Mouse (Mus musculus) limb, embryonic 10.5 days (tissue): ENCODE measurements at regions not wholly inside any gene's neighbourhood (a gene's known extent, or its start where the extent isn't known, plus 50 kb on each side); places are given as distances from the start of the nearest gene placed in this dataset.

Experiments used
- DNase-seq: peaks from one replicate; pipeline ENCODE4 v3.0.0-alpha.2; 2017; ENCODE audit warnings: low spot score
- H3K27ac ChIP-seq: fragments of 300-500 bp; sonication (generic); 2 replicates; pipeline ENCODE4 v1.5.1; 2016; ENCODE audit warnings: mild to moderate bottlenecking
- H3K27me3 ChIP-seq: fragments of 300-500 bp; sonication (generic); 2 replicates; pipeline ENCODE4 v1.6.1; 2016; ENCODE audit warnings: low read depth, mild to moderate bottlenecking; ENCODE audit not compliant: poor library complexity, severe bottlenecking
- H3K36me3 ChIP-seq: fragments of 300-500 bp; sonication (generic); 2 replicates; pipeline ENCODE4 v1.6.1; 2016; ENCODE audit warnings: mild to moderate bottlenecking, moderate library complexity
- H3K4me1 ChIP-seq: fragments of 300-500 bp; sonication (generic); 2 replicates; pipeline ENCODE4 v1.6.1; 2016
- H3K4me3 ChIP-seq: fragments of 300-500 bp; sonication (generic); 2 replicates; pipeline ENCODE4 v1.5.1; 2016; ENCODE audit warnings: mild to moderate bottlenecking, moderate library complexity
- H3K9me3 ChIP-seq: fragments of 300-500 bp; sonication (generic); replicated peaks from 2 replicates; pipeline ENCODE4 v1.6.1; 2016; ENCODE audit warnings: mild to moderate bottlenecking
- WGBS: fragments of 180-500 bp; shearing (Covaris S2); methylation state at CpG from one replicate; pipeline ENCODE4 v1.1.7; 2016; 5-methylcytosine and 5-hydroxymethylcytosine counted together

DNA sequence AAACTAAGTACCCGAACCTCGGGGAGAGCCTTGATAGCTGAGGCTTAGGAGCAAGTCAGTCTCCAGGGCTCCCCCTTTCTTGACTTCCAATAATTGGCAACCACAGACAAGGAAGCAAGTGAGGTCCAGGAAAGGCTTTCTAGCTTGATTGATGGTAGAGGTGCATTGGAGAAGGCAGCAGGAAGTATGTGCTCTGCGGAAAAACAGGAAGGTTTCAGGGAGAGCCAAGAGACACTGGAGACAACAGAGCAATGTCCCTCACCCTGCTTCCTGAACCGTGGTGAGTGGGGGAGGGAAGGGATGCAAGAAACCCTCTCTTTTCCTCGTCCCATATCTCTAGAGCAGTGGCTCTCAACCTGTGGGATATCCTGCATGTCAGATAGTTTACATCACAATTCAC, 115.9 kb upstream of the Smyd2 start:
- DNase-seq, result no peak
- Histone ChIP-seq H3K27ac (no peak overlapping the region), H3K36me3 (no peaks in the 10 kb centered on the region), H3K9me3 (no peaks in the 10 kb centered on the region), H3K4me3 (no peak overlapping the region), H3K27me3 (0 out of 2 replicates have a peak, but pooled peaks cover 4% of the 10 kb centered on the region), H3K4me1 (peaks cover 7% of the 10 kb centered on the region; the same call in 1 of the 2 replicates)
- WGBS, result 53% methylated on average over 5 of the region's 5 CpGs

DNA sequence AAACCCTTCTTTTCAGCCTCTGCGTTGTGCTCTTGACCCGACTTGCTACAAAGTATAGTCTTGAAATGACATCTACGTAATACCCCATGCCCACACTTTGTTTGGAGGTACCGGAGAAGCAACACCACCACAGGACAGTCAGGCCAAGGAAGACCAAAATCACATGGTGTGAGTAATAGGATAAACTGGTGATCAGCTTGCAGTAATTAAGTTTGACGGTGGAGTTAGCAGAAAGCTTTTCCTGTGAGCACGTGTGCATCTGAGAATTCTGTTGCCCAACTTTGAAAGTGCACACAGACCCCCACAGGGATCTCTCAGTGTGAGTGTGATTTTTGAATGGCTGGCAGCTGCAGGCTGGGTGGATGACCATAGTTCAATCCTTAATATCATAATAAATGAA, 114.6 kb upstream of the Smyd2 start:
- Histone ChIP-seq H3K27ac (no peak overlapping the region), H3K4me3 (no peak overlapping the region), H3K4me1 (peaks cover 7% of the 10 kb centered on the region; the same call in 1 of the 2 replicates), H3K9me3 (no peaks in the 10 kb centered on the region), H3K27me3 (no peaks in the 10 kb centered on the region), H3K36me3 (no peaks in the 10 kb centered on the region)
- DNase-seq, result no peak
- 77% methylated on average over 6 of the region's 6 CpGs for WGBS

DNA sequence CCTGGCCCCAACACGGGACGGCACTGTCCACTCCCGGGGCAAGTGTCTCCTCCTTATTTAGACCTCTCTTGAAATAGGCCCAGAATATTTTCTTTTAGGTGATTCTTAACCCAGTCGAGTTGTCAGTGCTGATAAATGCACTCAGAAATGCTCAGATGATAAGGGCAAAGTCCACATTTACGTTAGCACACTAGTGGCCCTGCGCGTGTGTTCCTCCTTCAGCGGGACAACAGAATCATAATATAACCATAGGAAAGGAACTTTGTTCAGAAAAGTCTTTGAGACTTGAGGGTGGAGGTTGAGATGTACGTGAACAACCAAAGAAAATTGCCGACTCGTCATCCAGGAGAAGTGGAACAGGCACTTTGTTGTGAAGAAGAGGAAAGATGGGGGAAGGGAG, 113.8 kb upstream of the Smyd2 start:
- Histone ChIP-seq H3K9me3 (no peaks in the 10 kb centered on the region), H3K36me3 (no peaks in the 10 kb centered on the region), H3K27ac (no peak overlapping the region), H3K27me3 (no peaks in the 10 kb centered on the region), H3K4me1 (peaks cover 7% of the 10 kb centered on the region; the same call in 1 of the 2 replicates), H3K4me3 (no peak overlapping the region)
- DNase-seq, result no peak
- 93% methylated on average over 11 of the region's 11 CpGs for WGBS

DNA sequence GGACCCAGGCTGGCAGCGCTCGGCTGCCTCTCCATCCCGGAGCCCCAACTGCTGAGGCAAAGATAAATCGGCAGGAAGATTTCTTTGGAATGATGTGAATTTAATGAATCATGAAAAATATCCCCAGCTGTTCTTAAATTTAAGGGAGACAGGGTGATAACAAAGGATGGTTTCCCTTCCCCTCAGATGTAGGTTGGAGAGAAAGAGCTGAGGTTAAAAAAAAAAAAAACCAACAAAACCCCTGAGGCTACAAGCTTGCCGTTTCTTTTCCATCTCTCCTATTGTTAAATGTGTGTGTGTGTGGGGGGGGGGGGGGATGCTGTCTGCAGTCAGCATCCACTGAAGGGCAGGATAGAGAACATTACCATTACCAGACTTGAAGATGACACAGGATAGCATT, 111.9 kb upstream of the Smyd2 start:
- no peak overlapping the region for H3K27ac ChIP-seq
- peaks cover 7% of the 10 kb centered on the region; the same call in 1 of the 2 replicates for H3K4me1 ChIP-seq
- no peaks in the 10 kb centered on the region for H3K36me3 ChIP-seq
- no peak overlapping the region for H3K4me3 ChIP-seq
- H3K27me3 ChIP-seq, result no peaks in the 10 kb centered on the region
- no peak for DNase-seq
- H3K9me3 ChIP-seq, result no peaks in the 10 kb centered on the region
- 82% methylated on average over 5 of the region's 5 CpGs for WGBS

DNA sequence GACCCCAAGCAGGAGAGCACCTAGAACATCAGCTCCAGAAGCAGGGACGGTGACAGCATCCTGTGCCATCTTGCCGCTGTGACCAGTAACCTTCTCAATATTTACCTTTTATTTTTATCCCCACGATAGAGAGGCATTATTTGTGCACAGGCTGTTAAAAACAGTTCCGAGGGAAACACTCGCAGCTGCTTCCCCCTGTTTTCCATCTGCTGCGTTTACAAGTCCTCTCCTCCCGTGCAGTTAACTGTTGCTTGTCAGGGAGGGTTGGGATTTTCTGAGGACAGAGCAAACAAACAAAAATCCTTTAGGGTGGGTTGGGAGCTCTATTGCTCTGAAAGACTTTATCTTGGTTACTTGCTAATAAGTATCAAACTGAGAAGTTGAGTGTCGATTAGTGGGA, 105.4 kb upstream of the Smyd2 start:
- peaks cover 13% of the 10 kb centered on the region for H3K4me1 ChIP-seq
- DNase-seq, result no peak
- H3K9me3 ChIP-seq, result no peaks in the 10 kb centered on the region
- whole genome bisulfite sequencing, result 45% methylated on average over 8 of the region's 8 CpGs
- H3K4me3 ChIP-seq, result no peak overlapping the region
- H3K27ac ChIP-seq, result no peak overlapping the region
- no peaks in the 10 kb centered on the region for H3K36me3 ChIP-seq
- no peaks in the 10 kb centered on the region for H3K27me3 ChIP-seq

DNA sequence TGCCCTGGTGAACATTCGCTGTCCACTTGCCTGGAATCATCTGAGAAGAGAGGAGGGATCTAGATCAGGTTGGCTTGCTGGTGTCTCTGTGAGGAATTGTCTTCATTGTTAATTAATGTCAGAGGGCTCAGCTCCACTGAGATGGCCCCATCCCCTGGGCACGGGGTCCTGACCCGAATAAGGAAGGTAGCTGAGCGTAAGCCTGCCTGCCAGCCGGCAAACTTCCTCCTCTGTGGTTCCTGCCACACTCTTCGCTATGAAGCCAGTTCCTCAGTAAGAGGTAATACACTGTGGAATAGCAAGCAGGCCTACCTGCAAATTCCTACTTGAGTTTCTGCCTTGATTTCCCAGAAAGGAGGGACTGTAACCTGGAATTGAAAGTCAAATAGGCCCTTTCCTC, 87.3 kb upstream of the Smyd2 start:
- Histone ChIP-seq H3K27ac (no peak overlapping the region), H3K36me3 (no peaks in the 10 kb centered on the region), H3K27me3 (peaks cover 22% of the 10 kb centered on the region; the same call in 1 of the 2 replicates), H3K4me3 (no peak overlapping the region), H3K4me1 (peaks cover 25% of the 10 kb centered on the region), H3K9me3 (no peaks in the 10 kb centered on the region)
- DNase-seq, result no peak
- 82% methylated on average over 6 of the region's 6 CpGs for WGBS

DNA sequence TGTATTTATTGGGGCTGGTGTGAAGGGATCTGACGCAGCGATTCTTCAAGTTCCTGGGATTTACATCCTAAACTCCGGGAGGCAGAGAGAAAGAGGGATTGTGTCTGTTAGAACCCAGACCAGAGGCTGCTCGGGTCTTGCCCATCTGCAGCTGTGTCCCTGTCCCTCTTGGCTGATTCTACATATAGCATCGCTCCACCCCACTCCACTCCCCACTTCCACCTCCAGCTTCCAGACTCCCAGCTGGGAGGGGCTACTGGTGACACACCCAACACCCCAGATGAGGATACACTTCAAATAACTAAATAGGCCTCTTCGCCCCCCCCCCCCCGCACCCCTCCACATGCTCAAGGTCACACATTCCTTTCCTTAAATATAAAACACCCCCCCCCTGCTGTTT, 85.1 kb upstream of the Smyd2 start:
- no peaks in the 10 kb centered on the region for H3K9me3 ChIP-seq
- no peak overlapping the region for H3K27ac ChIP-seq
- H3K27me3 ChIP-seq, result peaks cover 22% of the 10 kb centered on the region; the same call in 1 of the 2 replicates
- 47% methylated on average over 7 of the region's 7 CpGs for WGBS
- DNase-seq, result no peak
- no peaks in the 10 kb centered on the region for H3K36me3 ChIP-seq
- H3K4me3 ChIP-seq, result no peak overlapping the region
- H3K4me1 ChIP-seq, result peaks cover 24% of the 10 kb centered on the region

DNA sequence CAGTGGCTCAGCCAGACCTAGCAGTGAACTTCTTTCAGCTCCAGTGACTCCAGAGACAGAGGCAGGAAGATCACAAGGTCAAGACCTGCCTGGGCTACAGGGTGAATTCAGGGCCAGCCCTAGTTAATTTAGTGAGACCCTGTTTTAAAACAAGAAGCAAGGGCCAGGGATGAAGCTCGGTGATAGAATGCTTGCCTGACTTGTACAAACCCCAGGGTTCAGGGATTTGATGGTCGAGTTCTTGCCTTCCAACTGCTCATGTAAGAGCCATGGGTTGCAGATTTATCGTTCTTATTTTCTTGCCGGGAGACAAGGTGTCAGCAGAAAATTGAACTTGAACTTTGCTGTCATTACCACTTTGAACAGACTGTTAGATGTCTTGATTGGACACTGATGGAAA, 78.9 kb upstream of the Smyd2 start:
- H3K36me3 ChIP-seq, result no peaks in the 10 kb centered on the region
- 79% methylated on average over 4 of the region's 4 CpGs for WGBS
- H3K27me3 ChIP-seq, result no peaks in the 10 kb centered on the region
- DNase-seq, result no peak
- no peaks in the 10 kb centered on the region for H3K9me3 ChIP-seq
- no peaks in the 10 kb centered on the region for H3K4me1 ChIP-seq
- no peak overlapping the region for H3K27ac ChIP-seq
- no peak overlapping the region for H3K4me3 ChIP-seq

DNA sequence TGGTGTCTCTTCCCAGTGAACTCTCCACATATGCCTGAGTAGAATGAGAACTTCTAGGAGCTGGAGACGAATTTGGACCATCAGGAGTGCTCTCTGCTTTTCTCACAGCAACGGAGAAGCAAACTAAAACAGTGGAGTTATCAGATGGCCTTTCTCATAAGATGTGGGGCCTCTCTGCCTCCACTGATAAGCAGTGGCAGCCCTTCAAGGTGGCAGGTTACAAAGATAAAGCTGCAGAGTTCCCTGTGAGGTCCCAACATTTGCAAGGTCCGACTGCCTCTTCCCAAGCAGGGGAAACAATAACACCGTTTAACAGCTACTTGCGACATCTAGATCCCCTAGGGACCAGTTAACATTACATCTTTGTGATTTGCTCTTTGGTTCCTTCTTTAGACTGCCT, 71.5 kb upstream of the Smyd2 start:
- Histone ChIP-seq H3K27me3 (peaks cover 5% of the 10 kb centered on the region), H3K4me1 (peaks cover 38% of the 10 kb centered on the region), H3K9me3 (no peaks in the 10 kb centered on the region), H3K27ac (no peak overlapping the region), H3K4me3 (no peak overlapping the region), H3K36me3 (no peaks in the 10 kb centered on the region)
- WGBS, result 38% methylated on average over 5 of the region's 5 CpGs
- no peak for DNase-seq

DNA sequence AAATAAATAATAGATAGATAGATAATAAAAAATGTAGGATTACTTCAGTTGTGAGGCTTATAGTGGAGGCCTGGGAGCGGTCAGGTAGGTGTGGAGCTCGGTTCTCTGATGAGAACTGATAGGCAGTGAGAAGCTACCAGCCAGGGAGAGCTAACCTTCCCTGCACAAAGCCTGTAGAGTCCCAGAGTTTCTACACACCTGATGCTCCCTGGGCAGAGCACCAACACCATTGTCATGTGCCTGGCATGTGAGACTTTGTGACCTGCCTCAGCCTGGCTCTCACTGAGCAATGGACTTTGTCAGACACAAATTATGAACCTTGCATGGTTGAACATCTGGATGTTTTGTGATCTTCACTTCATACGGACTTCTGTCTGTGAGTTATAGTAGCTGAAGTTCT, 71.1 kb upstream of the Smyd2 start:
- no peaks in the 10 kb centered on the region for H3K36me3 ChIP-seq
- 91% methylated on average over 3 of the region's 3 CpGs for WGBS
- H3K27me3 ChIP-seq, result peaks cover 9% of the 10 kb centered on the region
- DNase-seq, result no peak
- H3K27ac ChIP-seq, result no peak overlapping the region
- peaks cover 38% of the 10 kb centered on the region for H3K4me1 ChIP-seq
- no peaks in the 10 kb centered on the region for H3K9me3 ChIP-seq
- H3K4me3 ChIP-seq, result no peak overlapping the region

DNA sequence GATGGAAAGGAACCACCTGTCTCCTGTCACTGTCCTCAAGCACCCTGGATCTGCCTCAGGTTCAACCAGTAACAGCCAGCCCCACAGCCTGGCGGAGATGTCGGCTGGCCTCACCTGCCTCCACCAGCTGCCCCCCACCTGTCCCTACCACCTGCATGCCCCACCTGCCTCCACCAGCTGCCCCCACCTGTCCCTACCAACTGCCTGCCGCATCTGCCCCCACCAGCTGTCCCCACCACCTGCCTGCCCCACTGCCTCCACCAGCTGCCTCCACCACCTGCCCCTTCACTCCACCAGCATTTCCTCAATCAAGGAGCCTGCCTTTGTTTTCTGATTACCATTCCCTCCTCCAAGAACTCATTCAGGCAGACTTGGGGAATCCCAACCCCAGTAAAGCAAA, 68.9 kb upstream of the Smyd2 start:
- 67% methylated on average over 3 of the region's 3 CpGs for WGBS
- peaks cover 18% of the 10 kb centered on the region for H3K27me3 ChIP-seq
- no peak overlapping the region for H3K27ac ChIP-seq
- H3K4me3 ChIP-seq, result no peak overlapping the region
- H3K36me3 ChIP-seq, result no peaks in the 10 kb centered on the region
- peaks cover 38% of the 10 kb centered on the region for H3K4me1 ChIP-seq
- no peak for DNase-seq
- no peaks in the 10 kb centered on the region for H3K9me3 ChIP-seq

DNA sequence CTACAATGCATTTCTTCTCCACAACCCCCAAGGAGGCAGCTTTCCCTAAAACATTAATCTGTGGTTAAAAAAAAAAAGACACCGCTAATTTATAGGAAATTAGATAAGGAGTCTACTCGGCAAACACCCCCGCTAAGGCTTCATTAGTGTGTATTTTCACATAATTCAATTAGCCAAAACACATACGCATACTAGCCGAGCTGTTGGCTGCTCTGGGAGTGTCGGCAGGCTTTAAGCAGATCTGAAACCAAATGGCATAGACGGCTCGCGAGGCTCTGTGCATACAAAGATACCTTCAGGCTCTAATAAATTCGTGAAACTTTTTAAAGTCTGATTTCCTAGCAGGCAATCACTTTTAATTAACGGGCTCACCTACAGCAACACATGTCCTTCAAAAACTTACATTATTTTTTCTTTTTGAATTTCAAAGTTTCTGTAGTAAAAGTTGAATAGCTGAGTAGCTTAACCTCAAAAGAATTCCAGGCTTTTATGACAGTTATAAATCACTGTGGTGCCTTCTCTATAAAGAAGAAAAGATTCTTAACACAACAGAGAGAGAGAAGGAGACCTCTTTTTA, 68.0 kb upstream of the Smyd2 start:
- peaks cover 38% of the 10 kb centered on the region for H3K4me1 ChIP-seq
- H3K27ac ChIP-seq, result no peak overlapping the region
- no peaks in the 10 kb centered on the region for H3K9me3 ChIP-seq
- no peaks in the 10 kb centered on the region for H3K36me3 ChIP-seq
- DNase-seq, result no peak
- H3K4me3 ChIP-seq, result peak overlapping the region; percentile 19
- 12% methylated on average over 11 of the region's 11 CpGs for whole genome bisulfite sequencing
- H3K27me3 ChIP-seq, result peaks cover 18% of the 10 kb centered on the region

DNA sequence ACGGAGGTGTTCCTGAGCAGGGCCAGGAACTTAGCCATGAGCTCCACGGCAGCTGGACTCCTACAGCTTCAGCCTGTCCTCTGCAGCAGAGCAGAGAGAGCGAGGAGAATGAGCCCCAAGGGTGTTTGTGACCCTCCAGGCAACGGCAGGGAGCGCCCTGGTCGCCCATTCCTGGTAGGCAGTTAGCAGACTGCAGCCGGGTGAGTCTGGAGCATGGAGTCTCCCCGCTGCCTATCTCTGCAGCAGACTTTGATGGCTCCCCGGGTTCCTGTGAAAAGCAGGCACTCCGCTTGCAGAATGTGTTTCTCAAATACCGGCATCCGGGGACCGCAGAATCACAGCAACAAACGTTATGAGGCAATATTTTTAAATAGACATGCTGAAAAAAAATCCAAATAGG, 67.2 kb upstream of the Smyd2 start:
- DNase-seq, result peak; percentile 48
- H3K4me3 ChIP-seq, result peak overlapping the region; percentile 31
- peaks cover 18% of the 10 kb centered on the region for H3K27me3 ChIP-seq
- no peaks in the 10 kb centered on the region for H3K36me3 ChIP-seq
- no peaks in the 10 kb centered on the region for H3K9me3 ChIP-seq
- 17% methylated on average over 14 of the region's 14 CpGs for WGBS
- H3K27ac ChIP-seq, result peak overlapping the region; percentile 40; the same call in 1 of the 2 replicates
- H3K4me1 ChIP-seq, result peaks cover 33% of the 10 kb centered on the region

DNA sequence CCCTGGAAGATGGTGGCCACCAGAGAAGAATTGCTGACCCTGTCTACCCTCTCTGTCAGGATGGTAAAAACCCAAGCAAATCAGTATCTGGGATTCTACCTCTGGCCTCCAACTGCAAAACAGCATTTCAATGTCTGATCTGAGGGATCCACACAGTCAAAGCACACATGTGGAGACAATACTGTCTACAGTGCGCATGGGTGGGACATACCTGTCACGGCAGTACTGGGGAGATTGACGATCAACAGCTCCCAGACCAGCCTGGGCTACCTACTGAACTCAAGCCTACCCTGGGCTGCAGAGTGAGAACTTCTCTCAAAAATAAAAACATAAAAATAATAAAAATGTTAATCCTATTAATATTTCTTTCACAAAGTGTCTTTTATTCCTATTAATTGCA, 66.7 kb upstream of the Smyd2 start:
- Histone ChIP-seq H3K27me3 (peaks cover 18% of the 10 kb centered on the region), H3K4me3 (no peak overlapping the region), H3K9me3 (no peaks in the 10 kb centered on the region), H3K4me1 (peaks cover 28% of the 10 kb centered on the region), H3K27ac (no peak overlapping the region), H3K36me3 (no peaks in the 10 kb centered on the region)
- DNase-seq, result no peak
- 79% methylated on average over 3 of the region's 3 CpGs for WGBS
